Mouse (Mus musculus) forebrain, embryonic 12.5 days (tissue): Measurements from ENCODE around the gene Ccdc50. TPM values are rescaled to one million over a fixed set of nuclear protein-coding genes. Genes with fewer than 3 reads are reported as not detected.
A peak's percentile ranks its signal among the peaks of the same experiment; 100 is the strongest.

Source experiments
- ATAC-seq: fragments of 200-750 bp; cut with Nextera tagmentation; 2 replicates; pipeline ENCODE4 v1.8.0; 2017; ENCODE audit warnings: moderate TSS enrichment; ENCODE audit not compliant: low FRiP score
- H3K27ac ChIP-seq: fragments of 300-500 bp; sonication (generic); 2 replicates; pipeline ENCODE4 v1.5.1; 2016; ENCODE audit warnings: mild to moderate bottlenecking
- H3K27me3 ChIP-seq: fragments of 300-500 bp; sonication (generic); 2 replicates; pipeline ENCODE4 v1.6.1; 2016; ENCODE audit warnings: mild to moderate bottlenecking
- H3K36me3 ChIP-seq: fragments of 300-500 bp; sonication (generic); replicated peaks from 2 replicates; pipeline ENCODE4 v1.6.1; 2016; ENCODE audit warnings: mild to moderate bottlenecking
- H3K4me1 ChIP-seq: fragments of 300-500 bp; sonication (generic); 2 replicates; pipeline ENCODE4 v1.6.1; 2016
- H3K4me2 ChIP-seq: fragments of 300-500 bp; sonication (generic); 2 replicates; pipeline ENCODE4 v1.6.1; 2016; ENCODE audit warnings: mild to moderate bottlenecking, moderate library complexity
- H3K4me3 ChIP-seq: fragments of 300-500 bp; sonication (generic); replicated peaks from 2 replicates; pipeline ENCODE4 v1.5.1; 2016; ENCODE audit warnings: mild to moderate bottlenecking
- H3K9ac ChIP-seq: fragments of 300-500 bp; sonication (generic); 2 replicates; pipeline ENCODE4 v1.6.1; 2016; ENCODE audit warnings: mild to moderate bottlenecking
- H3K9me3 ChIP-seq: fragments of 300-500 bp; sonication (generic); 2 replicates; pipeline ENCODE4 v1.6.1; 2016
- WGBS: fragments of 180-500 bp; shearing (Covaris S2); methylation state at CpG from one replicate; pipeline ENCODE4 v1.1.7; 2016; 5-methylcytosine and 5-hydroxymethylcytosine counted together
- polyA plus RNA-seq: library from polyadenylated mRNA; unstranded; fragments of >200 nt; fragmentation: Nextera tagmentation; extraction: Ambion mirVana; gene quantifications from 2 replicates; pipeline ENCODE4 v1.2.1, GENCODE M21; 2016

Ccdc50 gene
- polyA plus RNA-seq, 1 experiment from 2014 or later, result 64.9 TPM

DNA sequence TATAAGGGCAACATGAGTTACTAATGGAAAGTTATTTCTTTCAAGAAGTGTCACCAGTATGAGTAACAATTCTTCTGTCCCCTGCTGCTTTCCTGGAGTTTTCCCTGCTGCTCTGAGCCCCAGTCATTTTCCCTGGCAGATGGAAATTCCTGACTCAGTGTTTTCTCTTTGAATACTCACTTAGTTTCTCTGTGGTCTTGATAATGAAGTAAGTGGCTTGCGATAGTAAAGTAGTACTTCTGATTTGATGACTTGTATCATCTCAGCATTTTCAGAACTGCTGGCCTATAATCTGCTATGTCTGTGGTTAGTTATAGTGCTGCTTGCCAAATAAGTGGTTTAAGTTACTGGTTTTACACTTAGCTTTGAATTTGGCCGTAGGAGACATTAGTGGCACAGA, 12.9 kb downstream of the Ccdc50 start:
- Histone ChIP-seq H3K4me1 (no peaks in the 10 kb centered on the region), H3K4me2 (no peak overlapping the region), H3K9me3 (no peaks in the 10 kb centered on the region), H3K9ac (no peak overlapping the region), H3K27me3 (no peaks in the 10 kb centered on the region), H3K4me3 (no peak overlapping the region), H3K27ac (no peak overlapping the region), H3K36me3 (peaks cover 12% of the 10 kb centered on the region)
- no peak for ATAC-seq
- 90% methylated on average over 2 of the region's 2 CpGs for WGBS

- Histone ChIP-seq H3K36me3 (peaks cover 22% of the 10 kb centered on the region), H3K9ac (no peak overlapping the region), H3K27ac (no peak overlapping the region), H3K4me2 (no peak overlapping the region), H3K9me3 (no peaks in the 10 kb centered on the region), H3K4me3 (no peak overlapping the region), H3K27me3 (no peaks in the 10 kb centered on the region), H3K4me1 (no peaks in the 10 kb centered on the region)
- no peak for ATAC-seq
Measured at GRCm38 (mm10) chr16:27404107-27404506, 15.4 kb downstream of the Ccdc50 start.

DNA sequence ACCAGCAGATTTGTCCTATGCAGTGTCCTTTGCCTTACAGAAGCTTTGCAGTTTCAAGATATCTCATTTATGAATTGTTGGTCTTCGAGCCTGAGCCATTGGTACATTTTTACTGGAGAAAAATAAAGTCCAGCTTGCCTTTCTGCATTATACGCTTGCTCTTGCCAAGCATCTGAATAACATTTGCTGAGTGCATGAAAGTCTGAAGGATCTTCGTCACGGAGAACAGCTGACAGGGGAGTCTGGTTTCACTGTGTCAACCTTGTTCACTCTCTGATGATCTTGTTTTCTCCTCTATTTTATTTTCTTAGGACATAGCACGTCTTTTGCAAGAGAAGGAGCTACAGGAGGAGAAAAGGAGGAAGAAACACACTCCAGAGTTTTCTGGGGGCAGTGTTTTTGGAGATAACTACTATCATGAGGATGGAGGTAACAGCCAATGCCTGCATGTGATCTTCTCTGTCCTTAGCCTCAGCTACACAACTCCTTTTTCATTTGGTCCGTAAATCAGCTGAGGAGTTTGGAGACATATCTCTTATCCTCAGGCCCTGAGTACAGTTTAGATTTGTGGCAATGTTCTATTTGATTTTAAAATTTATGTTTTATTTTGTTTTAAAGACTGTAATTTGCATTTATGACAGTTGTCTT, 28.4 kb downstream of the Ccdc50 start:
- Histone ChIP-seq H3K4me1 (no peaks in the 10 kb centered on the region), H3K27me3 (no peaks in the 10 kb centered on the region), H3K4me3 (no peak overlapping the region), H3K36me3 (peaks cover 64% of the 10 kb centered on the region), H3K9ac (no peak overlapping the region), H3K9me3 (no peaks in the 10 kb centered on the region), H3K27ac (no peak overlapping the region), H3K4me2 (no peak overlapping the region)
- ATAC-seq, result no peak
- WGBS, result 93% methylated on average over 6 of the region's 6 CpGs

- WGBS, result 96% methylated on average over 3 of the region's 3 CpGs
- Histone ChIP-seq H3K4me1 (no peaks in the 10 kb centered on the region), H3K4me2 (no peak overlapping the region), H3K27me3 (no peaks in the 10 kb centered on the region), H3K36me3 (peaks cover 68% of the 10 kb centered on the region), H3K9ac (no peak overlapping the region), H3K4me3 (no peak overlapping the region), H3K9me3 (no peaks in the 10 kb centered on the region), H3K27ac (no peak overlapping the region)
- no peak for ATAC-seq
Measured at GRCm38 (mm10) chr16:27417632-27418031, 29.0 kb downstream of the Ccdc50 start.

- WGBS, result 99% methylated on average over 3 of the region's 3 CpGs
- no peak overlapping the region for H3K4me3 ChIP-seq
- H3K4me2 ChIP-seq, result no peak overlapping the region
- no peak for ATAC-seq
- no peaks in the 10 kb centered on the region for H3K27me3 ChIP-seq
- H3K27ac ChIP-seq, result no peak overlapping the region
- H3K9ac ChIP-seq, result no peak overlapping the region
- H3K9me3 ChIP-seq, result no peaks in the 10 kb centered on the region
- H3K36me3 ChIP-seq, result peaks cover 49% of the 10 kb centered on the region
- H3K4me1 ChIP-seq, result no peaks in the 10 kb centered on the region
Measured at GRCm38 (mm10) chr16:27420982-27421381, 32.3 kb downstream of the Ccdc50 start.

- H3K27me3 ChIP-seq, result no peaks in the 10 kb centered on the region
- no peaks in the 10 kb centered on the region for H3K4me1 ChIP-seq
- no peak overlapping the region for H3K27ac ChIP-seq
- no peak overlapping the region for H3K9ac ChIP-seq
- 91% methylated on average over 3 of the region's 3 CpGs for WGBS
- H3K36me3 ChIP-seq, result peaks cover 44% of the 10 kb centered on the region
- H3K9me3 ChIP-seq, result no peaks in the 10 kb centered on the region
- H3K4me3 ChIP-seq, result no peak overlapping the region
- H3K4me2 ChIP-seq, result no peak overlapping the region
- no peak for ATAC-seq
Measured at GRCm38 (mm10) chr16:27435034-27435433, 46.4 kb downstream of the Ccdc50 start.

DNA sequence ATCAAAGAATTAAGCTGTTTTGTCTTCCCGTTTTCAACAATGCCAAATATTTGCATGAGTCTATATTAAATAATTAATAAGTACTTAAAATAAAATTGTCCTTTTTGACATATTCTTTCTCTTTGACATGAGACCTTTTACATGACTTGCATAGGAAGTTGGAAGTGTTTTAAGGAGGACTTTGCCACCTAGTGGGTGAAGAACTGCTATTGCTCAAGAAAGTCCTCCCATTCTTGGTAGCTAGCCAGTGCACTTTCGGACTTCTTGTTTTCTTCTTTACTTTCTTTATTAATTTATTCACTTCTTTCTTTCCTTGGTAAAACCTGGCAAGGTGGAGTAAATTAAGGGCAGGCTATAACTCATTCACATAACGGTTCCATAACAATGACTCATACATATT, 55.3 kb downstream of the Ccdc50 start:
- no peak overlapping the region for H3K27ac ChIP-seq
- no peak for ATAC-seq
- WGBS, result 89% methylated on average over 3 of the region's 3 CpGs
- no peak overlapping the region for H3K4me2 ChIP-seq
- no peaks in the 10 kb centered on the region for H3K4me1 ChIP-seq
- no peak overlapping the region for H3K9ac ChIP-seq
- no peaks in the 10 kb centered on the region for H3K9me3 ChIP-seq
- H3K27me3 ChIP-seq, result no peaks in the 10 kb centered on the region
- H3K4me3 ChIP-seq, result no peak overlapping the region
- peaks cover 54% of the 10 kb centered on the region for H3K36me3 ChIP-seq

- Histone ChIP-seq H3K36me3 (peaks cover 34% of the 10 kb centered on the region), H3K4me1 (no peaks in the 10 kb centered on the region), H3K4me3 (no peak overlapping the region), H3K27ac (no peak overlapping the region), H3K27me3 (no peaks in the 10 kb centered on the region), H3K9ac (no peak overlapping the region), H3K9me3 (no peaks in the 10 kb centered on the region), H3K4me2 (no peak overlapping the region)
- 90% methylated on average over 5 of the region's 5 CpGs for WGBS
- no peak for ATAC-seq
Measured at GRCm38 (mm10) chr16:27449360-27449759, 60.7 kb downstream of the Ccdc50 start.

- WGBS, result 99% methylated on average over 2 of the region's 2 CpGs
- no peaks in the 10 kb centered on the region for H3K4me1 ChIP-seq
- peaks cover 22% of the 10 kb centered on the region for H3K36me3 ChIP-seq
- no peaks in the 10 kb centered on the region for H3K9me3 ChIP-seq
- H3K4me3 ChIP-seq, result no peak overlapping the region
- H3K27me3 ChIP-seq, result no peaks in the 10 kb centered on the region
- no peak overlapping the region for H3K9ac ChIP-seq
- ATAC-seq, result no peak
- no peak overlapping the region for H3K27ac ChIP-seq
- H3K4me2 ChIP-seq, result no peak overlapping the region
Measured at GRCm38 (mm10) chr16:27450655-27451054, 62.0 kb downstream of the Ccdc50 start.

DNA sequence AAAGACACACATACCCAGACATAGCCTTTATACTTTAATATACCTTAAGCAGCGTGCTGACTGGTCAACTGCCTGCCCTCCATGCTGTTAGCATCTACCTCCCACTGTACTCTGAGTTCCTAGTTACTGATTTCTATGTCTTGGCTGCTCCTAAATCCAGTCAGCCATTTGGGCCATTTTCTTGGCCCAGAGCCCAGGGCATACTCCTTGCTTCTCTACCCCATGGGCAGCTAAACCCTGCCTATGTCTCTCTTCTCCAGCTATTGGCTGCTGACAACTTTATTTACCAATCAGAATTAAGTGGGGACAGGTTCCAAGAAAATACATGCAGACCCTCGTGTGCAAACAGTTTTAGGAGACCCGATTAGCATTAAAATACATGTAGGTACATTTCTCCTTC, 64.7 kb downstream of the Ccdc50 start:
- H3K27me3 ChIP-seq, result no peaks in the 10 kb centered on the region
- H3K4me1 ChIP-seq, result no peaks in the 10 kb centered on the region
- H3K9ac ChIP-seq, result no peak overlapping the region
- H3K4me3 ChIP-seq, result no peak overlapping the region
- peak; percentile 30; the same call in 1 of the 2 replicates for ATAC-seq
- H3K4me2 ChIP-seq, result no peak overlapping the region
- 60% methylated on average over 3 of the region's 3 CpGs for WGBS
- peaks cover 5% of the 10 kb centered on the region for H3K36me3 ChIP-seq
- H3K27ac ChIP-seq, result no peak overlapping the region
- no peaks in the 10 kb centered on the region for H3K9me3 ChIP-seq

DNA sequence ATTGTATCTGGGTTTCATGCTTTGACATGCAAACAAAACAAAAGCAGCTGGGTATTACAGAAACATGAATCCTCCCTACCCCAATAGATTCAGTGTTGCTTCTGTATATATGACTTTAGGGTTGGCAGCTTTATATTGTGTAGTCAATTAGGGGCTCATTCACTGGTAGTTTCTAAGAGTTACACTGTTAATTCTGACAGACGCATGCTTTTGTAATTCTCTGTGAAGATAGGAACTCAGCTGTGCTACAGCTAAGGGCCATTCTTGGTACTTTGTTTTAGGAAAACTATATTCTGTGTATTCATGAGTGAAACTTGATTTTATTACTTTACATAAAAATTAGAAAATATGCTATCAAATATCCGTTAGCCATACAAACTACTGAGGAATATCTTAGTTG, 65.2 kb downstream of the Ccdc50 start:
- Histone ChIP-seq H3K27me3 (no peaks in the 10 kb centered on the region), H3K27ac (no peak overlapping the region), H3K9ac (no peak overlapping the region), H3K36me3 (peaks cover 5% of the 10 kb centered on the region), H3K4me1 (no peaks in the 10 kb centered on the region), H3K4me3 (no peak overlapping the region), H3K4me2 (no peak overlapping the region), H3K9me3 (no peaks in the 10 kb centered on the region)
- peak; percentile 22; the same call in 1 of the 2 replicates for ATAC-seq
- WGBS, result 58% methylated on average over 2 of the region's 2 CpGs

GRCm38 (mm10) chr16:27457273-27457672, 68.6 kb downstream of the Ccdc50 start:
- Histone ChIP-seq H3K4me2 (no peak overlapping the region), H3K27me3 (no peaks in the 10 kb centered on the region), H3K36me3 (no peaks in the 10 kb centered on the region), H3K9me3 (no peaks in the 10 kb centered on the region), H3K9ac (no peak overlapping the region), H3K27ac (no peak overlapping the region), H3K4me3 (no peak overlapping the region), H3K4me1 (no peaks in the 10 kb centered on the region)
- 19% methylated on average over 4 of the region's 4 CpGs for WGBS
- peak; percentile 72; the same call in 1 of the 2 replicates for ATAC-seq

- Histone ChIP-seq H3K9ac (no peak overlapping the region), H3K27ac (no peak overlapping the region), H3K27me3 (no peaks in the 10 kb centered on the region), H3K36me3 (no peaks in the 10 kb centered on the region), H3K9me3 (no peaks in the 10 kb centered on the region), H3K4me1 (no peaks in the 10 kb centered on the region), H3K4me3 (no peak overlapping the region), H3K4me2 (no peak overlapping the region)
- ATAC-seq, result peak; percentile 61; the same call in 1 of the 2 replicates
- WGBS, result 25% methylated on average over 5 of the region's 5 CpGs
Measured at GRCm38 (mm10) chr16:27468731-27469130, 80.1 kb downstream of the Ccdc50 start.
